Mouse (Mus musculus) bone marrow macrophage, adult 2 months (primary cell): ENCODE measurements around the gene Capg. TPM values are rescaled to one million over a fixed set of nuclear protein-coding genes. Genes with fewer than 3 reads are reported as not detected.

Source experiments
- H3K27ac ChIP-seq: 2 replicates; pipeline ENCODE4 v1.5.1; 2012; ENCODE audit warnings: low read depth, low read length; ENCODE audit not compliant: insufficient read depth
- H3K4me1 ChIP-seq: 2 replicates; pipeline ENCODE4 v1.6.1; 2012; ENCODE audit warnings: low read length; ENCODE audit not compliant: control insufficient read depth, insufficient read depth
- H3K4me3 ChIP-seq: 2 replicates; pipeline ENCODE4 v1.5.1; 2012; ENCODE audit warnings: mild to moderate bottlenecking, low read length, moderate library complexity; ENCODE audit not compliant: insufficient read depth
- CTCF ChIP-seq: IDR thresholded peaks from 2 replicates; pipeline ENCODE4 v1.5.1; 2012; ENCODE audit warnings: low read depth, mild to moderate bottlenecking, low read length, moderate library complexity
- POLR2A ChIP-seq: IDR thresholded peaks from 2 replicates; pipeline ENCODE4 v1.6.1; 2012; ENCODE audit warnings: mild to moderate bottlenecking, low read depth, low read length, borderline replicate concordance
- polyA plus RNA-seq: library from polyadenylated mRNA; stranded (reverse); fragments of >200 nt; gene quantifications from 2 replicates; pipeline ENCODE4 v1.2.4, GENCODE M21; 2012; ENCODE audit not compliant: missing spikeins, insufficient read depth, insufficient read length

The Capg gene
- polyA plus RNA-seq, 1 experiment: 788 TPM

- H3K4me3 ChIP-seq: no peak overlapping the region
- TF ChIP-seq POLR2A (no peak), CTCF (peak; percentile 58)
- no peak overlapping the region for H3K27ac ChIP-seq
- peaks cover 38% of the 10 kb centered on the region for H3K4me1 ChIP-seq
Observed at GRCm38 (mm10) chr6:72547121-72547520, 2.9 kb downstream of the Capg start.

- no peak overlapping the region for H3K4me3 ChIP-seq
- no peak for TF ChIP-seq POLR2A
- peak overlapping the region; percentile 99 for H3K27ac ChIP-seq
- peaks cover 33% of the 10 kb centered on the region for H3K4me1 ChIP-seq
Observed at GRCm38 (mm10) chr6:72547862-72548261, 3.7 kb downstream of the Capg start.

GRCm38 (mm10) chr6:72549041-72549580 lies 4.9 kb downstream of the Capg start:
- H3K4me3 ChIP-seq: peak overlapping the region; percentile 75
- no peak; the same call in 1 of the 2 replicates for TF ChIP-seq POLR2A
- no peak for TF ChIP-seq CTCF
- peaks cover 22% of the 10 kb centered on the region for H3K4me1 ChIP-seq
- H3K27ac ChIP-seq: peak overlapping the region; percentile 99

GRCm38 (mm10) chr6:72550025-72550424 lies 5.8 kb downstream of the Capg start:
- TF ChIP-seq CTCF: no peak
- TF ChIP-seq POLR2A: no peak
- H3K4me3 ChIP-seq: peak overlapping the region; percentile 75

GRCm38 (mm10) chr6:72550503-72551100 lies 6.4 kb downstream of the Capg start:
- peaks cover 17% of the 10 kb centered on the region for H3K4me1 ChIP-seq
- H3K4me3 ChIP-seq: peak overlapping the region; percentile 75
- TF ChIP-seq CTCF: no peak
- no peak for TF ChIP-seq POLR2A
- H3K27ac ChIP-seq: peak overlapping the region; percentile 99

More at GRCm38 (mm10) chr6:72550025-72550424, 5.8 kb downstream of the Capg start:
- Histone ChIP-seq H3K27ac (peak overlapping the region; percentile 99), H3K4me1 (peaks cover 22% of the 10 kb centered on the region)

GRCm38 (mm10) chr6:72552171-72553078 lies 8.2 kb downstream of the Capg start:
- Histone ChIP-seq H3K27ac (peak overlapping the region; percentile 99), H3K4me3 (peak overlapping the region; percentile 75), H3K4me1 (peaks cover 14% of the 10 kb centered on the region)
- no peak for TF ChIP-seq CTCF
- TF ChIP-seq POLR2A: no peak

- Histone ChIP-seq H3K4me1 (peaks cover 9% of the 10 kb centered on the region), H3K27ac (peak overlapping the region; percentile 55), H3K4me3 (peak overlapping the region; percentile 75)
- no peak for TF ChIP-seq CTCF
- no peak for TF ChIP-seq POLR2A
Observed at GRCm38 (mm10) chr6:72553079-72553412, 8.9 kb downstream of the Capg start.

- H3K4me1 ChIP-seq: no peaks in the 10 kb centered on the region
- no peak overlapping the region for H3K27ac ChIP-seq
- no peak overlapping the region for H3K4me3 ChIP-seq
- TF ChIP-seq POLR2A (no peak), CTCF (no peak)
Observed at GRCm38 (mm10) chr6:72560801-72561200, 16.6 kb downstream of the Capg start.

- TF ChIP-seq POLR2A: no peak
- TF ChIP-seq CTCF: no peak
- H3K4me3 ChIP-seq: no peak overlapping the region
- H3K27ac ChIP-seq: no peak overlapping the region
- no peaks in the 10 kb centered on the region for H3K4me1 ChIP-seq
Observed at GRCm38 (mm10) chr6:72562486-72562885, 18.3 kb downstream of the Capg start.

GRCm38 (mm10) chr6:72562894-72563293 lies 18.7 kb downstream of the Capg start:
- no peak overlapping the region for H3K4me3 ChIP-seq
- no peaks in the 10 kb centered on the region for H3K4me1 ChIP-seq
- TF ChIP-seq POLR2A (no peak), CTCF (no peak)
- no peak overlapping the region for H3K27ac ChIP-seq
